Mouse (Mus musculus) C2C12 (cell line): Measurements from ENCODE around the gene Gkap1. TPM values are rescaled to one million over a fixed set of nuclear protein-coding genes. Genes with fewer than 3 reads are reported as not detected.

Experiments
- H3K27me3 ChIP-seq: one replicate; pipeline ENCODE4 v1.6.1; 2011; ENCODE audit not compliant: control insufficient read depth, insufficient read depth, insufficient read length
- H3K36me3 ChIP-seq: one replicate; pipeline ENCODE4 v1.6.1; 2011; ENCODE audit not compliant: control insufficient read depth, insufficient read depth
- H3K4me3 ChIP-seq: one replicate; pipeline ENCODE4 v1.5.1; 2011; ENCODE audit warnings: mild to moderate bottlenecking, control low read depth; ENCODE audit not compliant: poor library complexity, insufficient read depth, severe bottlenecking
- H3K79me2 ChIP-seq: one replicate; pipeline ENCODE4 v1.6.1; 2011; ENCODE audit not compliant: control insufficient read depth, insufficient read depth
- H3K79me3 ChIP-seq: one replicate; pipeline ENCODE4 v1.6.1; 2011; ENCODE audit warnings: low read depth, control low read depth
- H3ac ChIP-seq: one replicate; pipeline ENCODE3; 2011; ENCODE audit warnings: low read depth; ENCODE audit not compliant: control insufficient read depth, insufficient read length
- CEBPB ChIP-seq: IDR thresholded peaks from one replicate; pipeline ENCODE4 v1.6.1; 2011; ENCODE audit warnings: low read depth, mild to moderate bottlenecking, control low read depth, moderate library complexity
- CTCF ChIP-seq: IDR thresholded peaks from one replicate; pipeline ENCODE4 v1.5.1; 2011; ENCODE audit not compliant: control insufficient read depth, insufficient read depth, insufficient read length
- FOSL1 ChIP-seq: IDR thresholded peaks from one replicate; pipeline ENCODE4 v1.8.0; 2011; ENCODE audit warnings: mild to moderate bottlenecking, low read length; ENCODE audit not compliant: poor library complexity, insufficient read depth, severe bottlenecking
- MAX ChIP-seq: IDR thresholded peaks from one replicate; pipeline ENCODE4 v1.6.1; 2011; ENCODE audit warnings: mild to moderate bottlenecking, control low read depth
- MYOD1 ChIP-seq: IDR thresholded peaks from one replicate; pipeline ENCODE4 v1.6.1; 2011; ENCODE audit warnings: low read depth; ENCODE audit not compliant: control insufficient read depth, insufficient read length
- MYOG ChIP-seq: IDR thresholded peaks from one replicate; pipeline ENCODE4 v1.6.1; 2011; ENCODE audit not compliant: control insufficient read depth, insufficient read length; ENCODE audit errors: extremely low read depth
- USF1 ChIP-seq: IDR thresholded peaks from one replicate; pipeline ENCODE4 v1.6.1; 2011; ENCODE audit warnings: low read depth, mild to moderate bottlenecking, control low read depth, moderate library complexity
- polyA plus RNA-seq: library from polyadenylated mRNA; unstranded; fragments of >200 nt; fragmentation: generic; extraction: Trizol; gene quantifications from one replicate; pipeline ENCODE4 v1.2.1, GENCODE M21; 2012; ENCODE audit warnings: missing spikeins

Gkap1 gene
- polyA plus RNA-seq, 1 experiment = 12.2 TPM

GRCm38 (mm10) chr13:58225694-58226093, 49.8 kb downstream of the Gkap1 start:
- H3K79me2 ChIP-seq = no peaks in the 10 kb centered on the region
- H3K27me3 ChIP-seq = peaks cover 3% of the 10 kb centered on the region
- H3K36me3 ChIP-seq = no peaks in the 10 kb centered on the region
- TF ChIP-seq FOSL1 (no peak), CTCF (no peak), USF1 (no peak), MYOD1 (no peak), CEBPB (no peak), MAX (no peak), MYOG (no peak)
- no peak overlapping the region for H3K4me3 ChIP-seq
- H3ac ChIP-seq = no peak overlapping the region
- no peaks in the 10 kb centered on the region for H3K79me3 ChIP-seq

GRCm38 (mm10) chr13:58220206-58220605, 55.3 kb downstream of the Gkap1 start:
- TF ChIP-seq FOSL1 = no peak
- peaks cover 8% of the 10 kb centered on the region for H3K79me2 ChIP-seq
- H3K36me3 ChIP-seq = no peaks in the 10 kb centered on the region
- H3K27me3 ChIP-seq = peaks cover 3% of the 10 kb centered on the region
- H3K79me3 ChIP-seq = no peaks in the 10 kb centered on the region
- no peak overlapping the region for H3K4me3 ChIP-seq
- H3ac ChIP-seq = no peak overlapping the region

GRCm38 (mm10) chr13:58217536-58217935, 58.0 kb downstream of the Gkap1 start:
- Histone ChIP-seq H3K27me3 (no peaks in the 10 kb centered on the region), H3K79me3 (peaks cover 24% of the 10 kb centered on the region), H3K4me3 (no peak overlapping the region), H3K36me3 (peaks cover under 1% of the 10 kb centered on the region), H3ac (no peak overlapping the region), H3K79me2 (peaks cover 35% of the 10 kb centered on the region)
- TF ChIP-seq FOSL1 = no peak
- no peak for TF ChIP-seq MAX
- TF ChIP-seq CEBPB = no peak
- no peak for TF ChIP-seq CTCF
- TF ChIP-seq MYOG = no peak
- TF ChIP-seq USF1 = no peak
- no peak for TF ChIP-seq MYOD1

GRCm38 (mm10) chr13:58216395-58216794, 59.1 kb downstream of the Gkap1 start:
- peaks cover 35% of the 10 kb centered on the region for H3K79me3 ChIP-seq
- H3K79me2 ChIP-seq = peaks cover 46% of the 10 kb centered on the region
- peaks cover 5% of the 10 kb centered on the region for H3K36me3 ChIP-seq
- H3ac ChIP-seq = no peak overlapping the region
- H3K27me3 ChIP-seq = no peaks in the 10 kb centered on the region
- peak overlapping the region; percentile 82 for H3K4me3 ChIP-seq
- no peak for TF ChIP-seq FOSL1
- TF ChIP-seq MYOG = no peak
- TF ChIP-seq USF1 = no peak
- no peak for TF ChIP-seq CEBPB
- TF ChIP-seq MAX = no peak
- no peak for TF ChIP-seq CTCF
- no peak for TF ChIP-seq MYOD1

- Histone ChIP-seq H3K79me3 (peaks cover 42% of the 10 kb centered on the region), H3K27me3 (no peaks in the 10 kb centered on the region), H3K4me3 (peak within 1 kb of the TSS; percentile 82), H3K36me3 (peaks cover 5% of the 10 kb centered on the region), H3K79me2 (peaks cover 53% of the 10 kb centered on the region), H3ac (peak within 1 kb of the TSS; percentile 78)
- TF ChIP-seq MAX (peak; percentile 85), MYOD1 (no peak), CTCF (no peak), CEBPB (no peak), MYOG (no peak), USF1 (no peak)
Observed at GRCm38 (mm10) chr13:58215592-58216341, 59.7 kb downstream of the Gkap1 start, which contains the start of gene Ubqln1. Gene Ubqln1 (minus strand): TSS chr13:58215653.

GRCm38 (mm10) chr13:58215253-58215591, 60.3 kb downstream of the Gkap1 start:
- TF ChIP-seq USF1 (no peak), MYOD1 (no peak), FOSL1 (no peak)
- Histone ChIP-seq H3ac (peak overlapping the region; percentile 78), H3K27me3 (no peaks in the 10 kb centered on the region), H3K79me3 (peaks cover 47% of the 10 kb centered on the region), H3K79me2 (peaks cover 58% of the 10 kb centered on the region), H3K4me3 (peak overlapping the region; percentile 82), H3K36me3 (peaks cover 5% of the 10 kb centered on the region)
